Mouse (Mus musculus) liver, adult (tissue): ENCODE data around the gene Tln1.

Source experiments
- GATA4 ChIP-seq: IDR thresholded peaks from 2 replicates; pipeline ENCODE4 v1.6.1; 2014; ENCODE audit warnings: mild to moderate bottlenecking, low read length; ENCODE audit not compliant: insufficient replicate concordance

Tln1 gene

GRCm38 (mm10) chr4:43561997-43562768 lies at the start of gene Tln1, which contains the start of gene Creb3:
Gene Tln1 (minus strand): TSS chr4:43562691.
Gene Creb3 (plus strand): TSS chr4:43562332.
- TF ChIP-seq GATA4, result peak; percentile 52; the same call in 1 of the 2 replicates

- TF ChIP-seq GATA4, result no peak
Observed at GRCm38 (mm10) chr4:43604751-43605685, 42.5 kb upstream of the Tln1 start.

DNA sequence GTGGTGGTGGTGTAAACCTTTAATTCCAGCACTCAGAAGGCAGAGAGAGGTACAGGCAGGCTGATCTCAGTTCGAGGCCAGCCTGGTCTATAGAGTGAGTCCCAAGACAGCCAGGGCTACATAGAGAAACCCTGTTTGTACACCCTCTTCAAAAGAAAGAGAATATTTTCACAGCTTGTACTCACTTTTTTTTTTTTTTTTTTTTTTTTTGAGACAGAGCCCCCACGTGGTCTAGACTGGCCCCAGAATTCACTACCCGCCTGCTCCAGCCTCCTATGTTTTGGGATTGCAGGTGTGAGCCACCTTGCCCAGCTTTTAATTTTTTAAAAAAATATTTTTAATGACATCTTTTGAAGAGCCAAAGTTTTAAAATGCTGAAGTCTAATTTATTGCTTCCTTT lies 41.6 kb upstream of the Tln1 start:
- TF ChIP-seq GATA4, result no peak

DNA sequence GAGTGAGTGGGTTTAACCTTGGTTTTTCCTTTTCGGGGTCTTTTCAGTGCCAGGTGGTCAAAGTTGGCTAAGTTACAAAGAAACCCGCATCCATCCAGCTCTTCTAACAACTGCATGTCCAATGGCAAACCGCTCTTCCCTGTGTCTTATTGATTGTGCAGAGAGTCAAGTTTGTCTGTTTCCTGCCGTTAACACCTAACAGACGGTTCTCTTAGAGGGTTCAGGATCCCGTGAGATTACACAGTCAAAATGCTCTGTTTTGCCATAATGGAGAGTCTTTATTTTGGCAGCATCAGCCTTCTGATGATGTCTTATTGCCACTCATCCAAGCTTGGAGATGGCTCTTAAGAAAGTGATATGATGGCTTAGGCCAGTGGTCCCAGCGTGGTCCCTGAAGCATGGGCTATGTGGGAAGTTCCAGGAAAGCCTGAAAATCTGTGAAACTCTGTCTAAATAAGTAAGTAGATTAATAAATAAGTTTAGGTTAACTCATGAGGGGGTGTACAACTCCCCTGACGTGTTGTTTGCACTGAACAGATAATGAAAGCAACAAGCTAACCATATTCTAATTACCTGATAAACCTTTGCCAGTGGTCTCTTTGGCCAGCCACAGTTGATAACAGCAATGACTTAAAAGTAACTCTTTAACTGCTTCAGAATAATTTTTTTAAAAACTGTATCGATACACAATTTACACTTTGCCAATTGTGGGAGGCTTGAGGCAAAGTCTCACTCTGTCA lies 37.9 kb upstream of the Tln1 start:
- no peak for TF ChIP-seq GATA4

DNA sequence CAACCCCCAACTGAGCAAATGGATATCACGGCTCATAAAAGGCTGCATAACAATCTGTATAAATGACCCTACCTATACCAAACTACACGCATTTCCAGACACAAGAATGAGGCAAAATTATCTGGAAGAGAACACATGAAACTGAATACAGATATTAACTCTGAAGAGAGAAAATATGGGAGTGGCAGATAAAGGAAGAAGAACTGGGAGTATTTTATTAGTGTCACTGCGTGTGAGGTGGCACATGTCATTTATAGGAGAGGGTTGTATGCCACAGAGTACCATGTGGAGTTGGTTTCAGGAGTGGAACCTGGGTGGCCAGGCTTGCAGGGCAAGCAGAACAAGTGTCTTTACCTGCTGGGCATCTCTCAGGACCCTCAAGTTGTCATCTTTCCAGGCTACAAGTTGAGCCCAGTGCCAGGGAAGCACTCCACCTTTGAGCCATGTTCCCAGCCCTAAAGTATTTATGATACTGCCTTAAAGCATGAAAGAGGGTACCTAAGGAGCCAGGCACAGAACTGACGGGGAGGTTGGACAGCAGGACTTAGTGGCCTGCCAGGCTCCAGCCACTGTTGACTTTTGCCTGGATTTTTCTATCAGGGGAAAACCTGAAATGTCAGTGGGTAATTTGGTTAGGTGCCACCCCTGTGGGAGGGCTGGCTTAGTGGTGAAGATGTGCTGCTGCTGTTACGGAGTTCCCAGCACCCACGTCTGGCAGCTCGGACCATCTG lies 36.3 kb upstream of the Tln1 start:
- TF ChIP-seq GATA4, result no peak

DNA sequence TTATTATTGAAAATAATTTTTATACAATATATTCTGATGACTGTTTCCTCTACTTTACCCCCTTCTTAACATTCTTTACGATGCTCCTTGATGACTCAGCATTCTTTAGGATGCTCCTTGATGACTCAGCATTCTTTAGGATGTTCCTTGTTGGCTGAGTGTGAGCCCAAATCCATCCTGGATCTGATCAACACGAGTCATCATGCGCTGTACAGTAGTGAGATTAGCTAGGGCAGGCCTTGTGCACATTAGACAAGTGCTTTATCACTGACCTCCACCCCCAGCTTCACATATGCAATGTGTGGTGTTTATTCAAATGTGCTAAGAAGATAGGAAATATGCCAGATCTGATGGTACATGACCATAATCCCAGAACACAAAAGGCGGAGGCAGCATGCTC lies 35.7 kb upstream of the Tln1 start:
- no peak for TF ChIP-seq GATA4

DNA sequence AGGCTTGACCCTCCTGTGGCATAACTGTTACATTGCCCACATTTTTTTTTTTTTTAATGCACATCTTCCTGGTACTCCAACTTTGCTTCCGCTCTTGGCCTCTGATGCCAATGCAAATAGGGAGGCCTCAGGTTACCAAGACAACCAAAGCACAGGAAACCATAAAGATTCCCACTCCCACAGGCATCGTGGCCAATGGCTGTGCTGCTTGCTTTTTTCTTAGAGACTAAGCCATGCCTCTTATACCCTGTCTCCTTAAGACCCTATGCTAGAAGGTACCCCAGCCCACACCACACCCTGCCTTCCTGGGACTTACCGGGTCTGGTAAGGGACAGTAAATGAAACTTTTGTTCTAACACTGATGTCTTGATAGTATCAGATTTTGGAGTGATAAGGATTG lies 31.0 kb upstream of the Tln1 start:
- TF ChIP-seq GATA4, result no peak

DNA sequence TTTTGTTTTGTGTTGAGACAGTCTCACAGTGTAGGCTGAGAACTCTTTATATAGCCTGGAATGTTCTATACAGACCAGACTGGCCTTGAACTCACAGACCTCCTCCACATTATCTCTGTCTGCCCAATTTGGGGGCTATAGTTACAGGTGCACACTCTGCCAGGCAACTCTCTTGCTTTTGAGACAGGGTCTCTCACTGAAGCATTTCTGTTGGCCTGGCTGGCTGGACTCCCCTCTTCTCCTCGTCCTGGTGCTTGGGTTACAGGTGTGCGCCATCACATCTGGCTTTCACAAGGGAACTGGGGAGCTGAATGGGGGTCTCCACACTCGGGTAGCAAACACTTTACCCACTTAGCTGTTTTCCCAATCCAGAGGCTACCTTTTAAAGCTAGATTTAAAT lies 29.5 kb upstream of the Tln1 start:
- no peak for TF ChIP-seq GATA4

GRCm38 (mm10) chr4:43591543-43591942 lies 29.1 kb upstream of the Tln1 start:
- peak; percentile 89; the same call in 1 of the 2 replicates for TF ChIP-seq GATA4

DNA sequence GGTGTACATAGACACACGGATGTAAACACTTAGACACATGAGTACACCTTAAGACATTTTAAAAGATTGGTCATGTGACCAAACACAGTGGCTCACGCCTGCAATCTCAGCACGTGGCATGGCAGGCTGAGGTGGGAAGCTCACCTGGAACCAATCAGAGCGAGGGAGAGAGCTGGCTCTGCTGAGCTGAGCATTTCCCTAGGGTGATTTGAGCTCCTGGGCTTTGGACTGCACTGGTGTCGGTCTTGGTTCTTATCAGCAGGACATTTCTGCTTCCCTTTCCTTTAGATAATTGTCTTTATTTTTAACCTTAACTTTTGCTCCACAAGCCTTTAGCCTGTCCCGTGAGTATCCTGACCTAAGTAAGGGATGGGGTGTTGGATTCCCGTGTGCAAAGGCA lies 25.2 kb upstream of the Tln1 start:
- peak; percentile 82; the same call in 1 of the 2 replicates for TF ChIP-seq GATA4

DNA sequence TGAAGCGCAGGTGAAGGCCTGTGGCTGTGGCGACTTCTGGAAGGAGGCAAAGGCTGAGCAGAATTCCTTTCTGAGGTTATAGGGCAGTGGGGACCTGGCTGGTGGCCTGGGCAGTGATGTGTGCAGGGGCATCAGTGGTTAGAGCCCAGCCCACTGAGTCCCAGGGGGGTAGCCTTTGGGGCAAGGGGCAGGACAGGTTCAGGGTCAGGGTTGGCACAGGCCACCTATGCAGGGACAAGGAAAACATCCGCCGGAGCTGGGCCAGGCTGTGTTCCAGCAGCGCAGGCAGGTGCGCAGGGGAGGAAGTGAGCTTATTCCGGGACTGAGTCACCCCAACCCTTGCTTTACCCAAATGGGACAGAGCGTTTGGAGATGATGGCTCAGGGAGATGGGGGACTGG lies 23.9 kb upstream of the Tln1 start:
- TF ChIP-seq GATA4, result no peak

- TF ChIP-seq GATA4, result no peak
Observed at GRCm38 (mm10) chr4:43585682-43586081, 23.2 kb upstream of the Tln1 start.

DNA sequence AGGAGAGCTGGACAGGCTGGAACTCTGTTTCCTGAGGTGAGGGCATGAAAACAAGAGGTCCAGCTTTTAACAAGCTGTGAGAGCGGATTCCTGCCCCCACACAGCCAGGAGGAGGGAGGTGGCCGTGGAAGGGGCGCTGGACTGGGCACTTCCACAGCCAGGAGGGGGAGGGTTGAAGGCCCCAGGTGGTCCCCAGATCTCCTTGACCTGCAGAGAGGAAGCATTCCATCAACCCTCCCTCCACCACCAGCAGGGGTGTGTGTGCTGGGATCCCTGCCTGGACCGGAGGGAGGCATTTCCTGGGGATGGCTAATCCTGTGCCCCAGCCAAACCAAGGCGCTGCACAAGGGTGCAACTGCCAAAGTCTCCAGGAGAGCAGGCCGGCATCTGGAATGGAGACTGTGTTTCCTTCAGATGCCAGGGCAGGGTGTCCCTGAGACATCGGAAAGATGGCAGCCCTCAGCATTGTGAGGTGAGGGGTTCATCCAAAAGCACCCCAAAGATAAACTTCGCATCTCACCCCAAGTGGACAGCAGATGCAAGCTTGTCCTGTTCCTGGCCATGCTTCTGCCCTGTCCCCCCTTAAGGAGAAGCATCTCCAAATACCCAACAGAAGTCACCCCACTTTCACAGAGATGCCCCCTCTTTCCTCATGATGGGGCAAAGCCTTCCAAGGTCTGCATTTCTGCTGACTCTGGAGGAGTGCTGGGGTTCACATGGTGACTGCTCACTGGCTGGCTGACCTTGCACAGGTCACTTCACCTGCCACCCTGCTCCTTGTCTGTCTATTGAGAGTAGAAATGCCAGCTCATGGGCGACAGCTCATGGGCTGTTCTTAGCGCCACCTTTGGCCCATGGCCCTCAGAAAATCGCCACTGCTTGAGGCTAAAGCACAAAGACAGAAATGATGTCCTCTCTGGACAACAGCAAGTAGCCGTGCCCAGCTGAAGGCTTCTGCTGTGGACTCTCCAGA lies 22.2 kb upstream of the Tln1 start, which contains the start of gene Msmp:
Gene Msmp (minus strand): TSS at position 51 of the 973 bp plus-strand sequence.
- no peak for TF ChIP-seq GATA4
